Mouse (Mus musculus) thymus, adult 2 months (tissue): ENCODE results near the gene 1700088E04Rik. TPM values are rescaled to one million over a fixed set of nuclear protein-coding genes. Genes with fewer than 3 reads are reported as not detected.

Experiments used
- DNase-seq: peaks from one replicate; pipeline ENCODE4 v3.0.0; 2021
- H3K27ac ChIP-seq: fragments of 200-500 bp; 2 replicates; pipeline ENCODE4 v1.5.1; 2012; ENCODE audit warnings: low read length, control low read depth; ENCODE audit not compliant: control insufficient read depth, insufficient read depth
- H3K27me3 ChIP-seq: fragments of 200-500 bp; 2 replicates; pipeline ENCODE4 v1.6.1; 2012; ENCODE audit warnings: mild to moderate bottlenecking, low read length, moderate library complexity, mixed read lengths; ENCODE audit not compliant: control insufficient read depth, insufficient read depth
- H3K36me3 ChIP-seq: fragments of 200-500 bp; 2 replicates; pipeline ENCODE4 v1.6.1; 2012; ENCODE audit warnings: mild to moderate bottlenecking, low read length, moderate library complexity; ENCODE audit not compliant: control insufficient read depth, insufficient read depth
- H3K4me1 ChIP-seq: fragments of 200-500 bp; replicated peaks from 2 replicates; pipeline ENCODE4 v1.6.1; 2012; ENCODE audit warnings: low read length; ENCODE audit not compliant: control insufficient read depth, insufficient read depth
- H3K4me3 ChIP-seq: fragments of 200-500 bp; 2 replicates; pipeline ENCODE4 v1.5.1; 2012; ENCODE audit warnings: mild to moderate bottlenecking, low read length, control low read depth, moderate library complexity; ENCODE audit not compliant: control insufficient read depth, insufficient read depth
- CTCF ChIP-seq: fragments of 200-500 bp; IDR thresholded peaks from 2 replicates; pipeline ENCODE4 v1.5.1; 2012; ENCODE audit warnings: mild to moderate bottlenecking, control low read depth, low read length, moderate library complexity, borderline replicate concordance; ENCODE audit not compliant: control insufficient read depth, poor library complexity, insufficient read depth; ENCODE audit errors: extremely low read depth
- POLR2A ChIP-seq: fragments of 200-500 bp; IDR thresholded peaks from 2 replicates; pipeline ENCODE4 v1.6.1; 2012; ENCODE audit warnings: mild to moderate bottlenecking, low read length, control low read depth, moderate library complexity; ENCODE audit not compliant: control insufficient read depth, poor library complexity, insufficient read depth; ENCODE audit errors: extremely low read depth
- WGBS: fragments of 180-500 bp; shearing (Covaris S2); methylation state at CpG from one replicate; pipeline ENCODE4 v1.1.7; 2018; 5-methylcytosine and 5-hydroxymethylcytosine counted together
- polyA plus RNA-seq: library from polyadenylated mRNA; depleted of rRNA; stranded (reverse); fragments of >200 nt; gene quantifications from 2 replicates; pipeline ENCODE4 v1.2.3, GENCODE M21; 2012

The 1700088E04Rik gene
- polyA plus RNA-seq, 1 experiment, result 1.8 TPM

GRCm38 (mm10) chr15:79145522-79145921, 4.5 kb upstream of the 1700088E04Rik start:
- H3K27me3 ChIP-seq, result no peaks in the 10 kb centered on the region
- no peak for DNase-seq
- no peak overlapping the region for H3K27ac ChIP-seq
- peaks cover 11% of the 10 kb centered on the region for H3K36me3 ChIP-seq
- 91% methylated on average over 7 of the region's 7 CpGs for WGBS
- TF ChIP-seq POLR2A (no peak), CTCF (no peak)
- H3K4me1 ChIP-seq, result peaks cover 4% of the 10 kb centered on the region
- H3K4me3 ChIP-seq, result no peak overlapping the region

GRCm38 (mm10) chr15:79144021-79144420, 3.0 kb upstream of the 1700088E04Rik start:
- WGBS, result 30% methylated on average over 8 of the region's 8 CpGs
- no peak for DNase-seq
- TF ChIP-seq CTCF (no peak), POLR2A (no peak)
- peaks cover 11% of the 10 kb centered on the region for H3K36me3 ChIP-seq
- H3K4me3 ChIP-seq, result no peak overlapping the region
- no peak overlapping the region for H3K27ac ChIP-seq
- no peaks in the 10 kb centered on the region for H3K27me3 ChIP-seq
- peaks cover 4% of the 10 kb centered on the region for H3K4me1 ChIP-seq

GRCm38 (mm10) chr15:79143316-79143715, 2.3 kb upstream of the 1700088E04Rik start:
- peaks cover 4% of the 10 kb centered on the region for H3K4me1 ChIP-seq
- WGBS, result 94% methylated on average over 12 of the region's 12 CpGs
- peaks cover 11% of the 10 kb centered on the region for H3K36me3 ChIP-seq
- TF ChIP-seq POLR2A, result no peak
- no peak for TF ChIP-seq CTCF
- H3K27ac ChIP-seq, result no peak overlapping the region
- DNase-seq, result no peak
- no peaks in the 10 kb centered on the region for H3K27me3 ChIP-seq
- H3K4me3 ChIP-seq, result no peak overlapping the region

- peak overlapping the region; percentile 71 for H3K4me3 ChIP-seq
- no peaks in the 10 kb centered on the region for H3K27me3 ChIP-seq
- H3K36me3 ChIP-seq, result peaks cover 4% of the 10 kb centered on the region
- no peak for DNase-seq
- no peak overlapping the region for H3K27ac ChIP-seq
- under 1% methylated on average over 7 of the region's 7 CpGs for WGBS
- TF ChIP-seq POLR2A (no peak), CTCF (0 out of 2 replicates have a peak, but pooled peaks have one; percentile 3)
- H3K4me1 ChIP-seq, result peaks cover 4% of the 10 kb centered on the region
These were observed 489 bp upstream of the 1700088E04Rik start for GRCm38 (mm10) chr15:79141566-79141917.

GRCm38 (mm10) chr15:79139640-79140039, 1.4 kb downstream of the 1700088E04Rik start:
- 54% methylated on average over 10 of the region's 10 CpGs for WGBS
- 0 out of 2 replicates have a peak, but pooled peaks have one; percentile 33 for TF ChIP-seq CTCF
- TF ChIP-seq POLR2A, result no peak

GRCm38 (mm10) chr15:79135783-79136575, 5.1 kb downstream of the 1700088E04Rik start:
- no peaks in the 10 kb centered on the region for H3K36me3 ChIP-seq
- no peak for DNase-seq
- H3K4me1 ChIP-seq, result peaks cover 4% of the 10 kb centered on the region
- WGBS, result 78% methylated on average over 11 of the region's 11 CpGs
- H3K27me3 ChIP-seq, result no peaks in the 10 kb centered on the region
- no peak for TF ChIP-seq POLR2A
- TF ChIP-seq CTCF, result no peak
- H3K27ac ChIP-seq, result no peak overlapping the region
- no peak overlapping the region for H3K4me3 ChIP-seq

More at GRCm38 (mm10) chr15:79139640-79140039, 1.4 kb downstream of the 1700088E04Rik start:
- Histone ChIP-seq H3K36me3 (no peaks in the 10 kb centered on the region), H3K4me1 (peaks cover 4% of the 10 kb centered on the region), H3K27ac (no peak overlapping the region), H3K27me3 (no peaks in the 10 kb centered on the region), H3K4me3 (no peak overlapping the region)
- DNase-seq, result no peak
